Mouse (Mus musculus) megakaryocyte, embryonic 14.5 days (primary cell): Measurements from ENCODE around the gene Rps6ka1. TPM values are rescaled to one million over a fixed set of nuclear protein-coding genes. Genes with fewer than 3 reads are reported as not detected.
"Not testable (repeated sequence)": the region's sequence is repeated elsewhere in the genome, so short reads cannot be mapped to it uniquely, and the experiment has no call there.

ENCODE experiments used
- H3K27me3 ChIP-seq: replicated peaks from 2 replicates; pipeline ENCODE3; 2012; ENCODE audit warnings: inconsistent platforms
- H3K36me3 ChIP-seq: replicated peaks from 2 replicates; pipeline ENCODE3; 2012; ENCODE audit warnings: low read length, inconsistent platforms, mixed read lengths
- H3K4me1 ChIP-seq: 2 replicates; pipeline ENCODE4 v1.6.1; 2012; ENCODE audit warnings: inconsistent platforms
- H3K4me3 ChIP-seq: replicated peaks from 2 replicates; pipeline ENCODE3; 2012; ENCODE audit warnings: moderate library complexity, mild to moderate bottlenecking, inconsistent platforms
- H3K9me3 ChIP-seq: 2 replicates; pipeline ENCODE4 v1.6.1; 2012; ENCODE audit warnings: inconsistent platforms
- FLI1 ChIP-seq: IDR thresholded peaks from 2 replicates; pipeline ENCODE4 v1.6.1; 2012; ENCODE audit warnings: low read length, inconsistent platforms, mixed read lengths
- GATA1 ChIP-seq: IDR thresholded peaks from 3 replicates; pipeline ENCODE4 v1.6.1; 2012; ENCODE audit warnings: mixed read lengths, low read length, inconsistent platforms, borderline replicate concordance
- polyA plus RNA-seq: library from polyadenylated mRNA; stranded (reverse); fragments of >175 nt; gene quantifications from 2 replicates; pipeline ENCODE4 v1.2.3, GENCODE M21; 2012; ENCODE audit warnings: low replicate concordance; ENCODE audit not compliant: insufficient read depth

The Rps6ka1 gene
- polyA plus RNA-seq, 1 experiment: 41.3 TPM

GRCm38 (mm10) chr4:133865231-133865630 lies 22.4 kb downstream of the Rps6ka1 start:
- Histone ChIP-seq H3K9me3 (no peaks in the 10 kb centered on the region), H3K4me1 (peaks cover 33% of the 10 kb centered on the region), H3K36me3 (peaks cover 94% of the 10 kb centered on the region), H3K27me3 (no peaks in the 10 kb centered on the region), H3K4me3 (no peak overlapping the region)
- TF ChIP-seq GATA1: no peak
- no peak for TF ChIP-seq FLI1

- Histone ChIP-seq H3K4me1 (peaks cover 30% of the 10 kb centered on the region), H3K9me3 (no peaks in the 10 kb centered on the region), H3K27me3 (no peaks in the 10 kb centered on the region), H3K36me3 (peaks cover 94% of the 10 kb centered on the region), H3K4me3 (no peak overlapping the region)
- TF ChIP-seq GATA1 (no peak), FLI1 (no peak)
Measured at GRCm38 (mm10) chr4:133864380-133864981, 23.1 kb downstream of the Rps6ka1 start.

GRCm38 (mm10) chr4:133863795-133864379 lies 23.7 kb downstream of the Rps6ka1 start:
- no peaks in the 10 kb centered on the region for H3K27me3 ChIP-seq
- H3K9me3 ChIP-seq: no peaks in the 10 kb centered on the region
- peaks cover 94% of the 10 kb centered on the region for H3K36me3 ChIP-seq
- no peak overlapping the region for H3K4me3 ChIP-seq
- no peak for TF ChIP-seq GATA1
- TF ChIP-seq FLI1: no peak
- peaks cover 25% of the 10 kb centered on the region for H3K4me1 ChIP-seq

DNA sequence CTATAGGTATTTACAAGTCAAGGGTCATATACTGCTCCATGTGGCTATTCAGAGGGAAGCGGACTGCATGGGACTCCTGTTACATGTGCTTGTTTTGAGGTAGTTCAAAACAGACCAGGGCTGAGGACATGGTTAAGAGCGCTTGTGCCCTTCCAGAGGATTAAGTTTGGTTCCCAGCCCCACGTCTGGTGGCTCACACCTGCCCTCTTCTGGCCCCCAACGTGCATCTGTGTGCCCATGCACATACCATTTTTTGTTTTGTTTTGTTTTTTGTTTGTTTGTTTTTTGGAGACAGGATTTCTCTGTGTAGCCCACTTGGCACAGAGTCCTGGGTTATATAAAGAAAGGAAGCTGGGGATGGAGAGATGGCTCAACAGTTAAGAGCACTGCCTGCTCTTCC lies 30.1 kb downstream of the Rps6ka1 start:
- Histone ChIP-seq H3K36me3 (peaks cover 91% of the 10 kb centered on the region), H3K9me3 (no peaks in the 10 kb centered on the region), H3K4me3 (no peak overlapping the region), H3K27me3 (no peaks in the 10 kb centered on the region), H3K4me1 (peaks cover 35% of the 10 kb centered on the region)
- no peak for TF ChIP-seq FLI1
- no peak for TF ChIP-seq GATA1

GRCm38 (mm10) chr4:133854621-133855020 lies 33.0 kb downstream of the Rps6ka1 start:
- Histone ChIP-seq H3K9me3 (no peaks in the 10 kb centered on the region), H3K4me3 (peak overlapping the region; percentile 67), H3K4me1 (peaks cover 31% of the 10 kb centered on the region), H3K36me3 (peaks cover 83% of the 10 kb centered on the region), H3K27me3 (no peaks in the 10 kb centered on the region)
- TF ChIP-seq FLI1: no peak
- no peak for TF ChIP-seq GATA1

DNA sequence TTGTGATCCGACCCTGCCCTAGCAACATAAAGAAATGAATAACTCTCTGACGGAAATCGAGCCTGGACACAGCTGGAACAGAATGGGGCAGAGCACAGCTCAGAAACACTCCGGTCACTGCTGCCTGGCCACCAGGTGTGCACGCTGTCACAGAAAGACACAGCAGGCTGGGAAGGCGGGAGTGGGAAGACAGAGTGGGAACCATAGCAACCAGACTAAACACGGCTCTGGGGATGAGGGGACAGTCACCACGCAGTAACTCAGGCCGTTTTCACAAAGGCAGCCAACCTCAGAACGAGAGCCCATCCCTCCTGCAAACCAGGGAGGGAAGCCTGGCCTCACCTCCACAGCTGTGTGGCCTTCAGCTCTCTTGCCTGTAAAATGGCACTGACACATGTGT lies 34.0 kb downstream of the Rps6ka1 start:
- Histone ChIP-seq H3K9me3 (no peaks in the 10 kb centered on the region), H3K4me1 (peaks cover 31% of the 10 kb centered on the region), H3K36me3 (peaks cover 82% of the 10 kb centered on the region), H3K4me3 (peak overlapping the region; percentile 21), H3K27me3 (no peaks in the 10 kb centered on the region)
- TF ChIP-seq FLI1 (no peak), GATA1 (no peak)

DNA sequence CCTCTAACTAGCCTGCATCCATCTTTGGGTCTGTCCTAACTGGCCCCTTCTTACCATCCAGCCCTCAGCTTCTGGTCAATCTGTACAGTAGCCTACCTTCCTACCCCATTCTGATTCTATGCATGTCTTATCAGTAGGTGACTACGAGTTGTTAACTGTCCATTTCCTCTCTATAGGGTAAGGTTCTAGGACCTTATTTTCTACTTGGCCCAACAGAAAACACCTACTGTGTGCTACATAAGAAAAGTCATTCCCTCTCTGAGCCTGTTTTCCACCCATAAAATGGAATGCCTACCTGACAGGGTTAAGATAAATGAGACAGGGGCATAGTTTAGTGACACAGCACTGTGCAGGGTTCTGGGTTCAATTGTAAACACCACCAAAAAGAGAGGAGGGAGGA lies 41.0 kb downstream of the Rps6ka1 start:
- Histone ChIP-seq H3K4me1 (peaks cover 22% of the 10 kb centered on the region), H3K36me3 (peaks cover 50% of the 10 kb centered on the region)

GRCm38 (mm10) chr4:133845060-133845459 lies 42.5 kb downstream of the Rps6ka1 start:
- H3K4me1 ChIP-seq: peaks cover 36% of the 10 kb centered on the region
- H3K9me3 ChIP-seq: no peaks in the 10 kb centered on the region
- no peaks in the 10 kb centered on the region for H3K27me3 ChIP-seq
- H3K4me3 ChIP-seq: no peak overlapping the region
- no peak for TF ChIP-seq GATA1
- no peak for TF ChIP-seq FLI1
- H3K36me3 ChIP-seq: peaks cover 36% of the 10 kb centered on the region

More for the DNA sequence above, 41.0 kb downstream of the Rps6ka1 start:
- Histone ChIP-seq H3K27me3 (no peaks in the 10 kb centered on the region), H3K4me3 (no peak overlapping the region), H3K9me3 (no peaks in the 10 kb centered on the region)
- TF ChIP-seq FLI1 (no peak), GATA1 (no peak)

DNA sequence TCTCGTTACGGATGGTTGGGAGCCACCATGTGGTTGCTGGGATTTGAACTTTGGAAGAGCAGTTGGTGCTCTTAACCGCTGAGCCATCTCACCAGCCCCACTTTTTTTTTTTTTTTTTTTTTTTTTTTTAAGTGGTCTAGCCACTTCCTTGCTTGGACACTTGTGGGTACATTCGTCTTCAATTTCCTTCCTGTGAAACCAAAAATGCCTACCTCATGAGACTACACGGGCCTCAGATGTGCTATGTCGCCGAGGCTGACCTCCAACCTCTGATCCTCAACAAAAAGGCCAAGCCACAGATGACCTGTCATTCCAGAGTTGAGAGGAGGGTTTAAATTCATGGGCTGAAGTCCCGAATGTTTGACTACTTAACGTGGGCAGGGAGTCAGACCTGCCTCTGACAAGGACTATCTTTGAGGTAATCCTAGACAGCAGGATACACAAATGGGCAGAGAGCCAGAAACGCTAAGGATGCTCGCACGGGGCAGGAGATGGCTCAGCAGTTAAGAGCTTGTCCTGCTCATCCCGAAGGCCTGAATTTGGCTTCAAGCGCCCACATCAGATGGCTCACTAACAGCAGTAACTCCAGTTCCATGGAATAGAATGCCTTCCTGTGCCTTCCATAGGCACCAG lies 43.3 kb downstream of the Rps6ka1 start:
- H3K4me1 ChIP-seq: peaks cover 39% of the 10 kb centered on the region
- peaks cover 29% of the 10 kb centered on the region for H3K36me3 ChIP-seq
- H3K27me3 ChIP-seq: no peaks in the 10 kb centered on the region
- TF ChIP-seq GATA1: no peak
- TF ChIP-seq FLI1: no peak
- no peak overlapping the region for H3K4me3 ChIP-seq
- H3K9me3 ChIP-seq: no peaks in the 10 kb centered on the region

GRCm38 (mm10) chr4:133842992-133843737 lies 44.4 kb downstream of the Rps6ka1 start:
- H3K4me1 ChIP-seq: peaks cover 39% of the 10 kb centered on the region
- no peaks in the 10 kb centered on the region for H3K27me3 ChIP-seq
- TF ChIP-seq GATA1: no peak
- TF ChIP-seq FLI1: no peak
- H3K36me3 ChIP-seq: peaks cover 19% of the 10 kb centered on the region
- no peaks in the 10 kb centered on the region for H3K9me3 ChIP-seq
- peak overlapping the region; percentile 80 for H3K4me3 ChIP-seq

DNA sequence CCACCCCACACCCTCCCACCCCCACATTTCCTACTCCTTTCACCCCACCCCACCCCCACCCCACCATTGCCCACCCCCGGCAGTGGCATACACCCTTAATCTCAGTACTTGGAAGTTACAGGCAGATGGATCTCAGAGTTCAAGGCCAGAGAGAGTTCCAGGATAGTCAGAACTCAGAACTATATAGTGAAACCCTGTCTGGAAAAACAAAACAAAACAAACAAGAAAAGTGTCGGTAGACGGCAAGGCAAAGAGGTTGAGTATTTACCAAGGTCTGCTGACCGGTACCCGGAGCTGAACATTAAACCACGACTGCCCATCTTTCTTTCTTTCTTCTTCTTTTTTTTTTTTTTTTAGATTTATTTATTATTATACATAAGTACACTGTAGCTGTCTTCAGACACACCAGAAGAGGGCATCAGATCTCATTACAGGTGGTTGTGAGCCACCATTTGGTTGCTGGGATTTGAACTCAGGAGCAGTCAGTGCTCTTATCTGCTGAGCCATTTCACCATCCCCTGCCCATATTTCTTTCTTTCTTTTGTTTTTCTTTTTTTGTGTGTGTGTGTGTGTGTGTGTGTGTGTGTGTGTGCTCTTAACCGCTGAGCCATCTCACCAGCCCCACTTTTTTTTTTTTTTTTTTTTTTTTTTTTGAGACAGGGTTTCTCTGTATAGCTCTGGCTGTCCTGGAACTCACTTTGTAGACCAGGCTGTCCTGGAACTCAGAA lies 45.7 kb downstream of the Rps6ka1 start:
- H3K4me3 ChIP-seq, H3K27me3 ChIP-seq, H3K36me3 ChIP-seq, H3K9me3 ChIP-seq: not testable (repeated sequence)
- H3K4me1 ChIP-seq: peaks cover 44% of the 10 kb centered on the region
